Mouse (Mus musculus) frontal cortex, adult 2 months (tissue): ENCODE measurements at regions not wholly inside any gene's neighbourhood (a gene's known extent, or its start where the extent isn't known, plus 50 kb on each side); places are given as distances from the start of the nearest gene placed in this dataset.

ENCODE experiments used
- DNase-seq, 2 experiments: peaks; one replicate each; pipeline ENCODE4 v3.0.0; 2022; ENCODE audit warnings: low spot score in 1 of 2; ENCODE audit errors: extremely low spot score in 1 of 2

DNA sequence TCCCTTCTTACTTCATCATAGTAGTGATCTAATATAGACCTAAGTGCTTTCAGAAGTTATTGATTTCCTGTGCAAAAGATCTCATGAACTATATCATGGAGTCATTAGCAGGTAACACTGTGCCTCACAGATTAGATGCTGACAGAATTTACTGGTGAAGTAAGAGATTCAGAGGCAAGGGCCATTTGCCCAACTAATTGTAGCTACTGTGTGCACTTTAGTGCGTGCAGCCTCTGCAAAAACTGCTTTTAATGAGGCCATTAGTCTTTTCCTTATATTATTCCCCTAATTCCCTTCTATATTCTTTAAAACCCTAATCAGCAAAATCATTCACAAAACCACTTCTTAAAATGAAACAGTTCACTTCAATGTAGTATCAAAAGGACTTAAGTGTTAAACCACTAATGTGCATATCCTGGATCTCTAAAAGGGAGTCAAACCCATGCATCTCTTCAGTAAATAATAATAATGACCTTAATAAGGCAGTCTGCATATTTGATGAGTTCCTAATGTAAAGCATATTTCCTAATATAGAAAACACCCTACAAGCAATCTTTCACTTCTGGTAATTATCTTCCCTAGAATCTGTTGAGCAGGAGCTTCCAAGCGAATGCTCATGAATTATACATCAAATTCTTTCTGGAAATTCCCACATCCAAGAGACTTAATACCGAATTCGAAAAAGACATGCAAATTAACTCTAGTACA lies 1847.4 kb downstream of the Efna5 start:
- no peak for DNase-seq

DNA sequence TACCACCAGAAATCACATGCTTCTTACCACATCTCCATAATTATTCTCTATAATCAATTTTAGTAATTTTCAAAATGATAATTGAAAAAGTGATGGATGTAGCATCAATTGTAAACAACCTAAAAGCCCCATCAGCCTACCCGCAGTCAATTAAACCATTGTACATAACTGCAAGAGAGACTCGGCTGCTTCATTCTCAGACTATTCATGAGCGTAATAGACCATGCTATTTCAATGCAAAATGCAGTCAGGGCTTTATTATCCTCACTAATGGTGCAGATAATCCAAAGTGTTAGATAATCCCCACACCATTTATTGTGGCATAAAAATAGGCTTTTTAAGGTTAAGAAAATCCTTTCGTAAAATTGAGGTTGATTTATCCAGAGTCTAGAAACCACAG lies 1862.5 kb downstream of the Efna5 start:
- DNase-seq = no peak
